Mouse (Mus musculus): Measurements from ENCODE around the gene Babam2. TPM values are rescaled to one million over a fixed set of nuclear protein-coding genes. Genes with fewer than 3 reads are reported as not detected.
A peak's percentile ranks its signal among the peaks of the same experiment; 100 is the strongest.

Babam2 gene
- total and polyA plus RNA-seq, 2 experiments from 2014 or later = 39.1 to 51.3 TPM

- DNase-seq (ENCODE audit: low spot score) = no peak
- Histone ChIP-seq H3K27ac (ENCODE audit: low read depth) (no peak overlapping the region), H3K4me1 (ENCODE audit: control insufficient read depth, insufficient read depth) (no peaks in the 10 kb centered on the region), H3K9ac (replicated peaks; ENCODE audit: low read depth, low read length) (no peak overlapping the region), H3K27me3 (ENCODE audit: control insufficient read depth, insufficient read depth, low read length) (no peaks in the 10 kb centered on the region), H3K4me3 (ENCODE audit: low read depth, low read length) (no peak overlapping the region), H3K36me3 (replicated peaks; ENCODE audit: control insufficient read depth, insufficient read depth, low read length) (no peaks in the 10 kb centered on the region), H3K9me3 (replicated peaks; ENCODE audit: control insufficient read depth, low read length) (no peaks in the 10 kb centered on the region), H3K4me2 (ENCODE audit: low read depth, low read length) (no peak overlapping the region)
- TF ChIP-seq CTCF (IDR thresholded peaks at IDR 0.05; ENCODE audit: low read depth) = no peak
- TF ChIP-seq EP300 (IDR thresholded peaks at IDR 0.05; ENCODE audit: low read depth) = no peak
- WGBS = 34% methylated on average over 3 of the region's 3 CpGs
- no peak for ATAC-seq (ENCODE audit: insufficient read depth, low read depth)
Measured at GRCm38 (mm10) chr5:31732644-31733338, 35.3 kb downstream of the Babam2 start.

- Histone ChIP-seq H3K36me3 (replicated peaks; ENCODE audit: control insufficient read depth, insufficient read depth, low read length) (no peaks in the 10 kb centered on the region), H3K4me3 (ENCODE audit: low read depth, low read length) (no peak overlapping the region), H3K27ac (ENCODE audit: low read depth) (no peak overlapping the region), H3K27me3 (ENCODE audit: control insufficient read depth, insufficient read depth, low read length) (no peaks in the 10 kb centered on the region), H3K9ac (replicated peaks; ENCODE audit: low read depth, low read length) (no peak overlapping the region), H3K4me2 (ENCODE audit: low read depth, low read length) (no peak overlapping the region), H3K9me3 (replicated peaks; ENCODE audit: control insufficient read depth, low read length) (no peaks in the 10 kb centered on the region), H3K4me1 (ENCODE audit: control insufficient read depth, insufficient read depth) (no peaks in the 10 kb centered on the region)
- ATAC-seq (ENCODE audit: insufficient read depth, low read depth) (no peak), DNase-seq (ENCODE audit: low spot score) (no peak)
- TF ChIP-seq EP300 (IDR thresholded peaks at IDR 0.05; ENCODE audit: low read depth) (no peak), CTCF (IDR thresholded peaks at IDR 0.05; ENCODE audit: low read depth) (no peak)
- WGBS = 95% methylated on average over 1 of the region's 1 CpGs
Measured at GRCm38 (mm10) chr5:31741931-31742330, 44.4 kb downstream of the Babam2 start.

GRCm38 (mm10) chr5:31742521-31743031, 45.1 kb downstream of the Babam2 start:
- no peak overlapping the region for H3K9ac ChIP-seq (replicated peaks; ENCODE audit: low read depth, low read length)
- no peak overlapping the region for H3K4me2 ChIP-seq (ENCODE audit: low read depth, low read length)
- H3K9me3 ChIP-seq (replicated peaks; ENCODE audit: control insufficient read depth, low read length) = no peaks in the 10 kb centered on the region
- no peaks in the 10 kb centered on the region for H3K36me3 ChIP-seq (replicated peaks; ENCODE audit: control insufficient read depth, insufficient read depth, low read length)
- WGBS = 48% methylated on average over 4 of the region's 4 CpGs
- peak; percentile 18 for DNase-seq (ENCODE audit: low spot score)
- no peaks in the 10 kb centered on the region for H3K4me1 ChIP-seq (ENCODE audit: control insufficient read depth, insufficient read depth)
- H3K27ac ChIP-seq (ENCODE audit: low read depth) = no peak overlapping the region
- no peak for ATAC-seq (ENCODE audit: insufficient read depth, low read depth)
- H3K27me3 ChIP-seq (ENCODE audit: control insufficient read depth, insufficient read depth, low read length) = no peaks in the 10 kb centered on the region
- H3K4me3 ChIP-seq (ENCODE audit: low read depth, low read length) = no peak overlapping the region
- TF ChIP-seq CTCF (IDR thresholded peaks at IDR 0.05; ENCODE audit: low read depth) (no peak), EP300 (IDR thresholded peaks at IDR 0.05; ENCODE audit: low read depth) (no peak)

GRCm38 (mm10) chr5:31749401-31749800, 51.9 kb downstream of the Babam2 start:
- no peak for TF ChIP-seq EP300 (IDR thresholded peaks at IDR 0.05; ENCODE audit: low read depth)
- TF ChIP-seq CTCF (IDR thresholded peaks at IDR 0.05; ENCODE audit: low read depth) = no peak
- no peak for DNase-seq (ENCODE audit: low spot score)
- Histone ChIP-seq H3K9me3 (replicated peaks; ENCODE audit: control insufficient read depth, low read length) (no peaks in the 10 kb centered on the region), H3K4me3 (ENCODE audit: low read depth, low read length) (no peak overlapping the region), H3K4me2 (ENCODE audit: low read depth, low read length) (no peak overlapping the region), H3K27ac (ENCODE audit: low read depth) (no peak overlapping the region), H3K27me3 (ENCODE audit: control insufficient read depth, insufficient read depth, low read length) (no peaks in the 10 kb centered on the region), H3K9ac (replicated peaks; ENCODE audit: low read depth, low read length) (no peak overlapping the region), H3K4me1 (ENCODE audit: control insufficient read depth, insufficient read depth) (no peaks in the 10 kb centered on the region), H3K36me3 (replicated peaks; ENCODE audit: control insufficient read depth, insufficient read depth, low read length) (no peaks in the 10 kb centered on the region)
- ATAC-seq (ENCODE audit: insufficient read depth, low read depth) = no peak

- ATAC-seq (ENCODE audit: insufficient read depth, low read depth) (no peak), DNase-seq (ENCODE audit: low spot score) (no peak)
- no peaks in the 10 kb centered on the region for H3K4me1 ChIP-seq (ENCODE audit: control insufficient read depth, insufficient read depth)
- H3K36me3 ChIP-seq (replicated peaks; ENCODE audit: control insufficient read depth, insufficient read depth, low read length) = no peaks in the 10 kb centered on the region
- H3K4me2 ChIP-seq (ENCODE audit: low read depth, low read length) = no peak overlapping the region
- H3K4me3 ChIP-seq (ENCODE audit: low read depth, low read length) = no peak overlapping the region
- H3K27me3 ChIP-seq (ENCODE audit: control insufficient read depth, insufficient read depth, low read length) = no peaks in the 10 kb centered on the region
- H3K9me3 ChIP-seq (replicated peaks; ENCODE audit: control insufficient read depth, low read length) = no peaks in the 10 kb centered on the region
- WGBS = 85% methylated on average over 9 of the region's 9 CpGs
- TF ChIP-seq CTCF (IDR thresholded peaks at IDR 0.05; ENCODE audit: low read depth) (no peak), EP300 (IDR thresholded peaks at IDR 0.05; ENCODE audit: low read depth) (no peak)
- no peak overlapping the region for H3K27ac ChIP-seq (ENCODE audit: low read depth)
- no peak overlapping the region for H3K9ac ChIP-seq (replicated peaks; ENCODE audit: low read depth, low read length)
Measured at GRCm38 (mm10) chr5:31750231-31750925, 52.9 kb downstream of the Babam2 start.
